Mouse (Mus musculus) spleen, adult 2 months (tissue): ENCODE data around the gene Rab3gap1.

Experiments used
- CTCF ChIP-seq: fragments of 200-500 bp; IDR thresholded peaks from 2 replicates; pipeline ENCODE4 v1.5.1; 2011; ENCODE audit warnings: mild to moderate bottlenecking, inconsistent platforms; ENCODE audit not compliant: insufficient read depth, insufficient read length, insufficient replicate concordance; ENCODE audit errors: extremely low read depth
- POLR2A ChIP-seq: fragments of 200-500 bp; IDR thresholded peaks from 2 replicates; pipeline ENCODE4 v1.6.1; 2011; ENCODE audit warnings: low read depth, low read length, inconsistent platforms

DNA sequence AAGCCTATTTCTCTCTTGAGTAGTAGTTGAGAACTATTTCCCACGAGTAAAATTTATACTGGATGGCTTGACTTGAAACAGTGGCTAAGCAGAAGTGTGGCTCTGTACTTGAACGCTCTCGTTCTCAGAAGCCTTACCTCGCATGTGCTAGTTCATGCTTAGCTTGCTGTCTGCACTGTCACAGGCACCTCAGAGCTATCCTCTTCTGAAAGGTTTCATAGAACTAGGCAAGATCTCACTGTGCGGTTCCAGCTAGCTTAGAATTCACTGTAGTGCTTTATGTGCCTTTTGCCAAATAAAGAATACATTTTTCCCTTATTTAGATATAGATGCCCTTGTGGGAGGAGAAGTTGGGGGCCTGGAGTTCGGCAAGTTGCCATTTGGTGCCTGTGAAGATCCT lies 46.7 kb downstream of the Rab3gap1 start:
- TF ChIP-seq CTCF (no peak), POLR2A (no peak)
